Mouse (Mus musculus): ENCODE measurements around the gene Leng1.
"Not testable (repeated sequence)": the region's sequence is repeated elsewhere in the genome, so short reads cannot be mapped to it uniquely, and the experiment has no call there.

The Leng1 gene

GRCm38 (mm10) chr7:3665215-3666114 is at the start of gene Leng1:
Gene Leng1, minus strand, starts transcription at chr7:3665840.
- DNase-seq = peak; percentile 96

- no peak for DNase-seq
Measured at GRCm38 (mm10) chr7:3715249-3715648, 49.6 kb upstream of the Leng1 start.

- no peak for DNase-seq
Measured at GRCm38 (mm10) chr7:3712264-3712942, 46.8 kb upstream of the Leng1 start.

- no peak for DNase-seq
Measured at GRCm38 (mm10) chr7:3709000-3709399, 43.4 kb upstream of the Leng1 start.

GRCm38 (mm10) chr7:3708447-3708980 is 42.9 kb upstream of the Leng1 start:
- DNase-seq = not testable (repeated sequence)

GRCm38 (mm10) chr7:3707568-3708413 is 42.2 kb upstream of the Leng1 start:
- no peak for DNase-seq

GRCm38 (mm10) chr7:3707027-3707426 is 41.4 kb upstream of the Leng1 start:
- no peak for DNase-seq

GRCm38 (mm10) chr7:3706343-3706934 is 40.8 kb upstream of the Leng1 start:
- DNase-seq = no peak

- DNase-seq = no peak
Measured at GRCm38 (mm10) chr7:3705911-3706310, 40.3 kb upstream of the Leng1 start.

- DNase-seq = not testable (repeated sequence)
Measured at GRCm38 (mm10) chr7:3705461-3705860, 39.8 kb upstream of the Leng1 start.

GRCm38 (mm10) chr7:3704475-3704874 is 38.8 kb upstream of the Leng1 start:
- no peak for DNase-seq

GRCm38 (mm10) chr7:3703879-3704441 is 38.3 kb upstream of the Leng1 start, which contains the start of gene Rps9:
Gene Rps9, plus strand, starts transcription at chr7:3703993.
- DNase-seq = peak; percentile 97

- no peak for DNase-seq
Measured at GRCm38 (mm10) chr7:3703148-3703878, 37.7 kb upstream of the Leng1 start.

GRCm38 (mm10) chr7:3698471-3698870 is 32.8 kb upstream of the Leng1 start:
- no peak for DNase-seq

- not testable (repeated sequence) for DNase-seq
Measured at GRCm38 (mm10) chr7:3694949-3695305, 29.3 kb upstream of the Leng1 start.

GRCm38 (mm10) chr7:3694076-3694948 is 28.7 kb upstream of the Leng1 start:
- DNase-seq = peak; percentile 80

GRCm38 (mm10) chr7:3693809-3694075 is 28.1 kb upstream of the Leng1 start:
- no peak for DNase-seq

- DNase-seq = peak; percentile 99
Measured at GRCm38 (mm10) chr7:3692987-3693808, 27.6 kb upstream of the Leng1 start, which contains the start of gene Mboat7. Gene Mboat7, minus strand, starts transcription at chr7:3693523.

GRCm38 (mm10) chr7:3692382-3692986 is 26.8 kb upstream of the Leng1 start, which contains the start of gene Tsen34:
Gene Tsen34, plus strand, starts transcription at chr7:3692863.
- DNase-seq = no peak

All from kidney, adult 18-20 months (tissue).